ENCODE assay signal across 7 mouse cellular contexts in genomic region chr5:149635556-149635955, GRCm38 (mm10). TPM values are rescaled to one million over a fixed set of nuclear protein-coding genes. Genes with fewer than 3 reads are reported as not detected.
DNase-seq lines count a peak whose midpoint lies in the region; ATAC-seq and TF ChIP-seq lines count a peak whose summit lies in the region.

No protein-coding gene starts in this region.

- 2% methylated on average over 24 of the region's 24 CpGs for WGBS in neural tube, embryonic 11.5 days
- under 1% methylated on average over 24 of the region's 24 CpGs for WGBS in heart, postnatal 0 days
- 1% methylated on average over 24 of the region's 24 CpGs for WGBS in liver, embryonic 14.5 days (ENCODE audit: insufficient replicate concordance)

- TF ChIP-seq EP300 in heart, postnatal 0 days (IDR thresholded peaks at IDR 0.05; ENCODE audit: low read depth), result no peak
- TF ChIP-seq EP300 in liver, embryonic 14.5 days (IDR thresholded peaks at IDR 0.05; ENCODE audit: low read depth), result no peak

- H3K4me2 ChIP-seq in neural tube, embryonic 11.5 days (ENCODE audit: low read depth), result peak overlapping the region; percentile 70
- H3K4me2 ChIP-seq in heart, postnatal 0 days (ENCODE audit: low read depth, low read length), result peak overlapping the region; percentile 87
- peak overlapping the region; percentile 77 for H3K4me2 ChIP-seq in liver, embryonic 14.5 days (ENCODE audit: low read depth)

- ATAC-seq in neural tube, embryonic 11.5 days (ENCODE audit: insufficient read depth, low FRiP score, low TSS enrichment), result no peak; the same call in 1 of the 2 replicates
- ATAC-seq in common myeloid progenitor, adult 5-6 weeks (replicated peaks; ENCODE audit: low read depth, poor library complexity, severe bottlenecking), result peak; percentile 19; the same call in 1 of the 2 replicates
- no peak for ATAC-seq in heart, postnatal 0 days (ENCODE audit: insufficient read depth, low read depth)
- ATAC-seq in liver, embryonic 14.5 days (ENCODE audit: insufficient read depth), result no peak

- peak overlapping the region; percentile 78 for H3K27ac ChIP-seq in neural tube, embryonic 11.5 days (ENCODE audit: low read depth, low read length)
- peak overlapping the region; percentile 46; the same call in 1 of the 2 replicates for H3K27ac ChIP-seq in heart, postnatal 0 days (ENCODE audit: low read depth)
- peak overlapping the region; percentile 3; the same call in 1 of the 2 replicates for H3K27ac ChIP-seq in liver, embryonic 14.5 days

- peak overlapping the region; percentile 70 for H3K4me3 ChIP-seq in neural tube, embryonic 11.5 days (ENCODE audit: low read depth, low read length)
- H3K4me3 ChIP-seq in heart, postnatal 0 days (ENCODE audit: low read depth, low read length), result peak overlapping the region; percentile 65
- H3K4me3 ChIP-seq in liver, embryonic 14.5 days (ENCODE audit: insufficient read depth in 1 of 2, low read depth in 2 of 2, low read length in 2 of 2), result peak overlapping the region; percentile 79 to 82

- TF ChIP-seq CTCF in heart, postnatal 0 days (IDR thresholded peaks at IDR 0.05; ENCODE audit: low read depth), result no peak
- TF ChIP-seq CTCF in liver, embryonic 14.5 days (IDR thresholded peaks at IDR 0.05; ENCODE audit: low read depth), result no peak

- peak overlapping the region; percentile 71 for H3K9ac ChIP-seq in neural tube, embryonic 11.5 days (ENCODE audit: low read length)
- H3K9ac ChIP-seq in heart, postnatal 0 days (replicated peaks; ENCODE audit: low read depth, low read length), result peak overlapping the region; percentile 52
- peak overlapping the region; percentile 65 for H3K9ac ChIP-seq in liver, embryonic 14.5 days (replicated peaks)

- H3K9me3 ChIP-seq in neural tube, embryonic 11.5 days (ENCODE audit: control insufficient read depth, low read length), result no peaks in the 10 kb centered on the region
- H3K9me3 ChIP-seq in heart, postnatal 0 days (replicated peaks; ENCODE audit: control insufficient read depth, low read length), result no peaks in the 10 kb centered on the region
- H3K9me3 ChIP-seq in liver, embryonic 14.5 days (ENCODE audit: control insufficient read depth, low read length), result no peaks in the 10 kb centered on the region

- DNase-seq in neural tube, embryonic 11.5 days (ENCODE audit: low spot score), result no peak
- no peak for DNase-seq in neural tube, embryonic 10.5 days (ENCODE audit: extremely low spot score, low spot score)
- peak; percentile 18 for DNase-seq in heart, postnatal 0 days (ENCODE audit: low spot score)
- no peak for DNase-seq in liver, embryonic 14.5 days (ENCODE audit: low read depth in 3 of 3, low spot score in 3 of 3)
- peak; percentile 54 for DNase-seq in splenic B cell, adult 2 months (ENCODE audit: low read depth, low spot score)
- no peak for DNase-seq in thymus, postnatal 4 days

- peaks cover 11% of the 10 kb centered on the region for H3K4me1 ChIP-seq in neural tube, embryonic 11.5 days (ENCODE audit: control insufficient read depth, insufficient read depth, low read length)
- H3K4me1 ChIP-seq in heart, postnatal 0 days (ENCODE audit: control insufficient read depth, insufficient read depth), result no peaks in the 10 kb centered on the region
- H3K4me1 ChIP-seq in liver, embryonic 14.5 days (replicated peaks; ENCODE audit: control insufficient read depth in 2 of 2, insufficient read depth in 2 of 2, low read length in 1 of 2), result peaks cover 11 to 12% of the 10 kb centered on the region in 2 experiments

- no peaks in the 10 kb centered on the region for H3K27me3 ChIP-seq in neural tube, embryonic 11.5 days (ENCODE audit: control insufficient read depth, insufficient read depth, low read length)
- H3K27me3 ChIP-seq in heart, postnatal 0 days (ENCODE audit: control insufficient read depth, insufficient read depth, low read length), result no peaks in the 10 kb centered on the region
- no peaks in the 10 kb centered on the region for H3K27me3 ChIP-seq in liver, embryonic 14.5 days (ENCODE audit: control insufficient read depth, insufficient read depth, low read length)
- no peaks in the 10 kb centered on the region for H3K27me3 ChIP-seq in splenic B cell, adult 2 months (ENCODE audit: control insufficient read depth, insufficient read depth, low read length, poor library complexity, severe bottlenecking)

- H3K36me3 ChIP-seq in neural tube, embryonic 11.5 days (ENCODE audit: control insufficient read depth, insufficient read depth, low read length), result peaks cover 3% of the 10 kb centered on the region
- H3K36me3 ChIP-seq in heart, postnatal 0 days (replicated peaks; ENCODE audit: control insufficient read depth, insufficient read depth, low read length), result peaks cover 21% of the 10 kb centered on the region
- peaks cover 21% of the 10 kb centered on the region for H3K36me3 ChIP-seq in liver, embryonic 14.5 days (replicated peaks; ENCODE audit: control insufficient read depth, insufficient read depth, low read depth)
- H3K36me3 ChIP-seq in splenic B cell, adult 2 months (ENCODE audit: control insufficient read depth, insufficient read depth, low read length, poor library complexity, severe bottlenecking), result peaks cover 8% of the 10 kb centered on the region

RNA-seq across cellular contexts. Expression of gene Hsph1, which starts 0.6 kb away (rescaled TPM):
- 133 and 139 TPM in 2 replicates for polyA plus RNA-seq in neural tube, embryonic 11.5 days (2014; fragmentation: Nextera tagmentation; extraction: Ambion mirVana)
- 72.0 and 88.1 TPM in 2 replicates for total RNA-seq in common myeloid progenitor, adult 5-6 weeks (2017)
- total RNA-seq in heart, postnatal 0 days (2014; rRNA removed; ENCODE audit: low replicate concordance), result 4.7 and 5.2 TPM in 2 replicates
- 8.7 and 9.7 TPM in 2 replicates for polyA plus RNA-seq in heart, postnatal 0 days (2015; fragmentation: Nextera tagmentation; extraction: Ambion mirVana)
- polyA plus RNA-seq in liver, embryonic 14.5 days (2012; rRNA removed), result 12.6 and 33.5 TPM in 2 replicates
- 23.5 and 28.1 TPM in 2 replicates for polyA plus RNA-seq in liver, embryonic 14.5 days (2014; fragmentation: Nextera tagmentation; extraction: Ambion mirVana)

RNA-seq across cellular contexts. Expression of gene B3glct, which starts 42.5 kb away (rescaled TPM):
- 14.8 and 19.3 TPM in 2 replicates for polyA plus RNA-seq in neural tube, embryonic 11.5 days (2014; fragmentation: Nextera tagmentation; extraction: Ambion mirVana)
- total RNA-seq in common myeloid progenitor, adult 5-6 weeks (2017), result 7.7 and 13.2 TPM in 2 replicates
- 10.0 and 12.2 TPM in 2 replicates for total RNA-seq in heart, postnatal 0 days (2014; rRNA removed; ENCODE audit: low replicate concordance)
- 5.7 TPM in 2 replicates for polyA plus RNA-seq in heart, postnatal 0 days (2015; fragmentation: Nextera tagmentation; extraction: Ambion mirVana)
- polyA plus RNA-seq in liver, embryonic 14.5 days (2012; rRNA removed), result 2.3 and 2.9 TPM in 2 replicates
- polyA plus RNA-seq in liver, embryonic 14.5 days (2014; fragmentation: Nextera tagmentation; extraction: Ambion mirVana), result 4.1 and 5.0 TPM in 2 replicates

Comparison
In these comparisons a context has a peak if more than half of its experiments do, and no peak if none do; other contexts are left out.
1. DNase-seq: peak in heart, postnatal 0 days (single experiment) and splenic B cell, adult 2 months (single experiment); none in neural tube, embryonic 11.5 days (single experiment), neural tube, embryonic 10.5 days (single experiment), liver, embryonic 14.5 days (0 of 3) and thymus, postnatal 4 days (single experiment).
2. H3K27ac ChIP-seq: peak in every context shown above with its lines; median percentile 78 in neural tube, embryonic 11.5 days; 46 in heart, postnatal 0 days; 3 in liver, embryonic 14.5 days.
3. Peak in every context shown above with its lines, with median percentiles within 50 percentile points of each other: H3K4me2 ChIP-seq, H3K4me3 ChIP-seq and H3K9ac ChIP-seq.